Mouse (Mus musculus) ES-Bruce4 (cell line): ENCODE results near the gene Catsper3.

Source experiments
- CTCF ChIP-seq: IDR thresholded peaks from one replicate; pipeline ENCODE4 v1.8.1; 2011; ENCODE audit warnings: low read depth, low read length
- POLR2A ChIP-seq: IDR thresholded peaks from one replicate; pipeline ENCODE4 v1.8.1; 2011; ENCODE audit warnings: low read length; ENCODE audit not compliant: insufficient read depth

DNA sequence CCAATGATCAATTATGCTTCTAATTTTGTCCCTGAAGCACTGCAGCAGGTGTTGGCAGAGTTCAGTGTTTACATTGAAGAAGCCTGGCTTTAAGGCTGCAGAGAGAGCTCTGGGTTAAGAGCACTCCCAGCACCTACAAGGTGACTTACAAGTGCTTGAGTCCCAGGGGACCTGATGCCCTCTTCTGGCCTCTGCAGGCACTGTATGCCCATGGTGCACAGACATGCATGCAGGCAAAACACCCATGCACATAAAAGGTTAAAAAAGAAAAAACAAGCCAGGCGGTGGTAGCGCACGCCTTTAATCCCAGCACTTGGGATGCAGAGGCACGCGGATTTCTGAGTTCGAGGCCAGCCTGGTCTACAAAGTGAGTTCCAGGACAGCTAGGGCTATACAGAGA lies 26.7 kb upstream of the Catsper3 start:
- TF ChIP-seq POLR2A (no peak), CTCF (peak; percentile 65)
